Mouse (Mus musculus) T-helper 2 cell (primary cell): ENCODE data around the gene Crybb2.

Source experiments
- in situ Hi-C: fragments of 300-600 bp; cut with MboI, MseI; formaldehyde crosslinking; loops from one replicate; pipeline ENCODE4 v1.15.1; 2025; ENCODE audit warnings: high pct_unique_total_duplicates

Gene Crybb2

GRCm38 (mm10) chr5:113070017-113070416 lies at the start of gene Crybb2:
Gene Crybb2 (minus strand): TSS chr5:113070117.
- in situ Hi-C loops = no loop called here

GRCm38 (mm10) chr5:113119291-113119690 lies 49.4 kb upstream of the Crybb2 start:
- in situ Hi-C loops = no loop called here

- in situ Hi-C loops = no loop called here
Observed at GRCm38 (mm10) chr5:113118695-113119094, 48.8 kb upstream of the Crybb2 start.

GRCm38 (mm10) chr5:113117361-113117760 lies 47.4 kb upstream of the Crybb2 start:
- in situ Hi-C loops = no loop called here

GRCm38 (mm10) chr5:113115896-113116295 lies 46.0 kb upstream of the Crybb2 start:
- in situ Hi-C loops = no loop called here

- in situ Hi-C loops = no loop called here
Observed at GRCm38 (mm10) chr5:113114264-113115225, 44.6 kb upstream of the Crybb2 start.

GRCm38 (mm10) chr5:113113120-113113519 lies 43.2 kb upstream of the Crybb2 start:
- in situ Hi-C loops = no loop called here

GRCm38 (mm10) chr5:113111336-113111735 lies 41.4 kb upstream of the Crybb2 start:
- in situ Hi-C loops = no loop called here

- in situ Hi-C loops = no loop called here
Observed at GRCm38 (mm10) chr5:113110929-113111328, 41.0 kb upstream of the Crybb2 start.

GRCm38 (mm10) chr5:113109651-113110050 lies 39.7 kb upstream of the Crybb2 start:
- in situ Hi-C loops = loop anchor here (5.0 kb wide), 1 partner anchor 58 kb away; no protein-coding TSS in a partner anchor

GRCm38 (mm10) chr5:113108165-113108764 lies 38.3 kb upstream of the Crybb2 start:
- in situ Hi-C loops = loop anchor here (5.0 kb wide), 1 partner anchor 59 kb away; no protein-coding TSS in a partner anchor

- in situ Hi-C loops = loop anchor here (5.0 kb wide), 1 partner anchor 60 kb away; no protein-coding TSS in a partner anchor
Observed at GRCm38 (mm10) chr5:113107709-113108108, 37.8 kb upstream of the Crybb2 start.

- in situ Hi-C loops = loop anchor here (5.0 kb wide), 1 partner anchor 61 kb away; no protein-coding TSS in a partner anchor
Observed at GRCm38 (mm10) chr5:113106594-113106993, 36.7 kb upstream of the Crybb2 start.

GRCm38 (mm10) chr5:113105481-113105880 lies 35.6 kb upstream of the Crybb2 start:
- in situ Hi-C loops = loop anchor here (5.0 kb wide), 1 partner anchor 62 kb away; no protein-coding TSS in a partner anchor

- in situ Hi-C loops = loop anchor here (5.0 kb wide), 1 partner anchor 62 kb away; no protein-coding TSS in a partner anchor
Observed at GRCm38 (mm10) chr5:113105035-113105434, 35.1 kb upstream of the Crybb2 start.

GRCm38 (mm10) chr5:113102455-113102854 lies 32.5 kb upstream of the Crybb2 start:
- in situ Hi-C loops = no loop called here

- in situ Hi-C loops = no loop called here
Observed at GRCm38 (mm10) chr5:113101457-113101856, 31.5 kb upstream of the Crybb2 start.

GRCm38 (mm10) chr5:113100422-113100821 lies 30.5 kb upstream of the Crybb2 start:
- in situ Hi-C loops = no loop called here

GRCm38 (mm10) chr5:113099546-113099945 lies 29.6 kb upstream of the Crybb2 start:
- in situ Hi-C loops = loop anchor here (5.0 kb wide), 1 partner anchor 48 kb away; no protein-coding TSS in a partner anchor

GRCm38 (mm10) chr5:113097551-113097950 lies 27.6 kb upstream of the Crybb2 start:
- in situ Hi-C loops = loop anchor here (5.0 kb wide), 1 partner anchor 50 kb away; no protein-coding TSS in a partner anchor

GRCm38 (mm10) chr5:113095456-113095855 lies 25.5 kb upstream of the Crybb2 start:
- in situ Hi-C loops = loop anchor here (5.0 kb wide), 1 partner anchor 52 kb away; no protein-coding TSS in a partner anchor

- in situ Hi-C loops = no loop called here
Observed at GRCm38 (mm10) chr5:113092406-113092805, 22.5 kb upstream of the Crybb2 start.
